Mouse (Mus musculus): ENCODE data around the gene Mmp15. TPM values are rescaled to one million over a fixed set of nuclear protein-coding genes. Genes with fewer than 3 reads are reported as not detected.

The Mmp15 gene
- polyA plus RNA-seq, 1 experiment from 2014 or later = 58.5 TPM

DNA sequence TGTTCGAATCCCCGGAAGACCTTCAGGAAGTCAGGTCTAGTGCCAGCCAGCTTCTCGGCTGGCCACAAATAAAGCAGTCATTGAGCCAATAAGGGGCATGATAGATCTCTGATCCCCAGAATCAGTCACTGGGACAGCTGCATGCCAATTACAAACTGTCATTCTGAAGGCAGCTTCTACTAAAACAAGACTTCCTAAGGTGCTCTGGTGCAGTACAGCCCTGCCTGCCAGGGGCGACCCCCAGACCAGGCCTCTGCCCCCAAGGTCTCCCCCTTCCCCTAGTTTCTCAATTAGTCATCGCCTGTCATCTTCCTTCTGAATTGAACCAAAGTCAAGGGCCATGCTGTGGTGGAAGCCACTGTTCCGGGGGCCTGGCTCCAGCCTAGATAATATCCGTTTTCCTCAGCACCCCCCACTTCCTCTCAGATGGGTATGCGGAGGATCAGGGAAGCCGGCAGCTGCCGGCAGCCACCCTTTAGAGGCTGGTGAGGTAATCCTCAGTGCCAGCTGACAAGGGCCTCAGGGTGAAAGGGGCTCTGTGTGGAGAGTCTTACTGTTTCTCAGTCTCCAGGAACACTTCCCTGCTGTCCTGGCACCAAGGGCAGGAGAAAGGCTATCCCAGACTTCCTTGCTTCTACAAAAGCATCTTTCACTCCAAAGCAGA is 59.4 kb downstream of the Mmp15 start:
- H3K9ac ChIP-seq (ENCODE audit: low read length) = no peak overlapping the region
- H3K4me1 ChIP-seq (ENCODE audit: control insufficient read depth in 2 of 2, insufficient read depth in 2 of 2, low read length in 2 of 2) = peaks cover 9% of the 10 kb centered on the region in 2 experiments
- H3K27me3 ChIP-seq (ENCODE audit: control insufficient read depth, insufficient read depth, low read length) = no peaks in the 10 kb centered on the region
- ATAC-seq (ENCODE audit: insufficient number of reproducible peaks, insufficient read depth, low FRiP score, low read depth) = no peak; the same call in 1 of the 2 replicates
- H3K27ac ChIP-seq (replicated peaks in 1 of 2; ENCODE audit: control insufficient read depth in 1 of 2, insufficient read depth in 1 of 2, low read depth in 2 of 2, low read length in 2 of 2) = peak overlapping the region; percentile 10 to 12; a peak in 3 of 4 replicates
- no peak overlapping the region for H3K4me3 ChIP-seq (ENCODE audit: control insufficient read depth in 1 of 2, insufficient read depth in 1 of 2, low read depth in 1 of 2, low read length in 2 of 2)
- WGBS = 34% methylated on average over 10 of the region's 10 CpGs
- no peak overlapping the region for H3K4me2 ChIP-seq (ENCODE audit: low read length)
- H3K9me3 ChIP-seq (ENCODE audit: control insufficient read depth, low read length) = no peaks in the 10 kb centered on the region
- no peaks in the 10 kb centered on the region for H3K36me3 ChIP-seq (ENCODE audit: control insufficient read depth, insufficient read depth, low read length)

DNA sequence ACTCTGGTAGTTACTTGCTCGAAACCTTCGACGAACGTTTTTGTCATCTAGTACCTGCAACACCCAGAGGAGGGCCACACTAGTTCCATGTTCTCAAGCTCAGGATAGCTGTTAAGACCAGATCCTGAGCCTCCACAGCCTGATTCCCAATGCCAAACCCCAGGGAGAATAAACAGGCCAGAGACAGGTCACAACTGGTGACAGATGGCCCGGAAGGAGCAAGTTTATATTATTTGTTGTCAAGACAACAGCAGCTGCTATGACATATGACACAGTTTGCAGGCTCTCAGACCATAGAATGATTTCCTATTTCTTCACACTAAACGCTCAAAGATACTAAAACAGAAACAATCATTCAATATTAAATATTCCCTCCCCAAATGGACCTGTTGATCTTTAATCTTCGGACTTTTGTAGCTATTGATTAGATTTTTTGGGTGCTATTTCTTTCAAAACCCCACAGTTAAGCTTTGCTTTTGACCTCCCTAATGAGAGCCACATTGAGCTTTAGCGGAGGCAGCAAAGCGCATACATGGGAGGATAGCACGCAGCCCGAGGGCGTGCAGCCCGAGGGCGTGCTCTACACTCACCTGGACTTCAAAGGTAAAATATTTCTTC is 70.2 kb downstream of the Mmp15 start:
- H3K27me3 ChIP-seq (ENCODE audit: control insufficient read depth, insufficient read depth, low read length) = no peaks in the 10 kb centered on the region
- WGBS = 94% methylated on average over 14 of the region's 14 CpGs
- H3K4me2 ChIP-seq (ENCODE audit: low read length) = no peak overlapping the region
- no peak for ATAC-seq (ENCODE audit: insufficient number of reproducible peaks, insufficient read depth, low FRiP score, low read depth)
- H3K9me3 ChIP-seq (ENCODE audit: control insufficient read depth, low read length) = no peaks in the 10 kb centered on the region
- H3K27ac ChIP-seq (replicated peaks in 1 of 2; ENCODE audit: control insufficient read depth in 1 of 2, insufficient read depth in 1 of 2, low read depth in 2 of 2, low read length in 2 of 2) = no peak overlapping the region
- H3K9ac ChIP-seq (ENCODE audit: low read length) = no peak overlapping the region
- no peak overlapping the region for H3K4me3 ChIP-seq (ENCODE audit: control insufficient read depth in 1 of 2, insufficient read depth in 1 of 2, low read depth in 1 of 2, low read length in 2 of 2)
- H3K36me3 ChIP-seq (ENCODE audit: control insufficient read depth, insufficient read depth, low read length) = peaks cover 51% of the 10 kb centered on the region
- H3K4me1 ChIP-seq (ENCODE audit: control insufficient read depth in 2 of 2, insufficient read depth in 2 of 2, low read length in 2 of 2) = peaks cover 9 to 32% of the 10 kb centered on the region in 2 experiments

Other genes with a start within 250 kb of the Mmp15 start
- 8.7 and 9.3 TPM in 2 replicates for gene Kifc3, start 149.5 kb upstream of the Mmp15 start, polyA plus RNA-seq (2014; fragmentation: Nextera tagmentation; extraction: Ambion mirVana)
- gene Cngb1, start 45.7 kb upstream of the Mmp15 start, polyA plus RNA-seq (2014; fragmentation: Nextera tagmentation; extraction: Ambion mirVana) = 0.71 and 1.00 TPM in 2 replicates
- 0.40 TPM in 1 of 2 replicates, not detected in the other for gene Tepp, start 41.7 kb upstream of the Mmp15 start, polyA plus RNA-seq (2014; fragmentation: Nextera tagmentation; extraction: Ambion mirVana)
- 5.2 and 5.3 TPM in 2 replicates for gene Zfp319, start 20.3 kb upstream of the Mmp15 start, polyA plus RNA-seq (2014; fragmentation: Nextera tagmentation; extraction: Ambion mirVana)
- gene Usb1, start 20.0 kb upstream of the Mmp15 start, polyA plus RNA-seq (2014; fragmentation: Nextera tagmentation; extraction: Ambion mirVana) = 24.9 and 26.1 TPM in 2 replicates
- gene Cfap20, start 82.6 kb downstream of the Mmp15 start, polyA plus RNA-seq (2014; fragmentation: Nextera tagmentation; extraction: Ambion mirVana) = 184 and 195 TPM in 2 replicates
- gene Csnk2a2, start 137.8 kb downstream of the Mmp15 start, polyA plus RNA-seq (2014; fragmentation: Nextera tagmentation; extraction: Ambion mirVana) = 16.7 and 17.4 TPM in 2 replicates
- gene Ccdc113, start 181.8 kb downstream of the Mmp15 start, polyA plus RNA-seq (2014; fragmentation: Nextera tagmentation; extraction: Ambion mirVana) = 2.4 and 2.8 TPM in 2 replicates
- not detected in 2 replicates for gene Prss54, start 224.1 kb downstream of the Mmp15 start, polyA plus RNA-seq (2014; fragmentation: Nextera tagmentation; extraction: Ambion mirVana)

Measured in heart, embryonic 14.5 days (tissue).